Mouse (Mus musculus) spleen, postnatal 14 days (tissue): ENCODE results near the gene Arfip2.

Experiments
- DNase-seq, 2 experiments: peaks; one replicate each; pipeline ENCODE4 v3.0.0; 2021 to 2022; ENCODE audit warnings: low spot score in 2 of 2

Gene Arfip2

GRCm38 (mm10) chr7:105614400-105614799 is 25.8 kb downstream of the Arfip2 start:
- no peak for DNase-seq

DNA sequence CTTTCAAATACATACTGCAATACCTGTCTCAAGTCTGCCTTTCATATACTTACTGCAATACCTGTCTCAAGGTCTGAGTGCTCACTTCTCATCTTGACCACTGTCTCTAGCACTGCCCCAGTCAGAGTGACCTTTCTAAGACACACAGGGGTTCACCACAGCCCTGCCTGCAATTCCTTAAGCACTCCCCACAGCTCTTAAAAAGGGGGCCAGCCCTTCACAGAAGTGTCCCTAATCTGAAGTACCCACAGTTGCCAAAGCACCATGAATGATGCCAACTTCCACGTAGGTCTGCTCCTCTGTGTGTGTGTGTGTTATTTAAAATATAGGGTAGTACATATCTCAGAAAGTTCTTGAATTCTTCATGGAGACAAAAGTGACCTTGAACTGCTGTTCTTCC is 28.4 kb downstream of the Arfip2 start:
- DNase-seq: no peak

- DNase-seq: no peak
These were observed 31.7 kb downstream of the Arfip2 start for GRCm38 (mm10) chr7:105608467-105608866.

GRCm38 (mm10) chr7:105602860-105603623 is 37.2 kb downstream of the Arfip2 start:
- DNase-seq: peak in 1 of 2 experiments; percentile 38

- DNase-seq: no peak
These were observed 50.1 kb downstream of the Arfip2 start for GRCm38 (mm10) chr7:105590097-105590496.

- no peak for DNase-seq
These were observed 51.8 kb downstream of the Arfip2 start for GRCm38 (mm10) chr7:105588325-105588912.
